Mouse (Mus musculus) brain, embryonic 14.5 days (tissue): ENCODE results near the gene D7Ertd443e. TPM values are rescaled to one million over a fixed set of nuclear protein-coding genes. Genes with fewer than 3 reads are reported as not detected.
A peak's percentile ranks its signal among the peaks of the same experiment; 100 is the strongest.

Experiments
- DNase-seq: peaks from one replicate; pipeline ENCODE4 v3.0.0-alpha.2; 2011; ENCODE audit warnings: low read depth
- CTCF ChIP-seq: fragments of 200-500 bp; IDR thresholded peaks from 2 replicates; pipeline ENCODE4 v1.5.1; 2012; ENCODE audit warnings: inconsistent platforms, mild to moderate bottlenecking, moderate library complexity, borderline replicate concordance; ENCODE audit not compliant: insufficient read depth, insufficient read length; ENCODE audit errors: extremely low read depth
- POLR2A ChIP-seq: fragments of 200-500 bp; IDR thresholded peaks from 2 replicates; pipeline ENCODE4 v1.6.1; 2012; ENCODE audit warnings: mild to moderate bottlenecking, inconsistent platforms, borderline replicate concordance; ENCODE audit not compliant: poor library complexity, insufficient read depth, insufficient read length, severe bottlenecking; ENCODE audit errors: extremely low read depth
- polyA plus RNA-seq: library from polyadenylated mRNA; depleted of rRNA; stranded (reverse); fragments of >200 nt; gene quantifications from 2 replicates; pipeline ENCODE4 v1.2.3, GENCODE M21; 2012; rRNA removed

D7Ertd443e gene
- polyA plus RNA-seq, 1 experiment, result 0.36 TPM

DNA sequence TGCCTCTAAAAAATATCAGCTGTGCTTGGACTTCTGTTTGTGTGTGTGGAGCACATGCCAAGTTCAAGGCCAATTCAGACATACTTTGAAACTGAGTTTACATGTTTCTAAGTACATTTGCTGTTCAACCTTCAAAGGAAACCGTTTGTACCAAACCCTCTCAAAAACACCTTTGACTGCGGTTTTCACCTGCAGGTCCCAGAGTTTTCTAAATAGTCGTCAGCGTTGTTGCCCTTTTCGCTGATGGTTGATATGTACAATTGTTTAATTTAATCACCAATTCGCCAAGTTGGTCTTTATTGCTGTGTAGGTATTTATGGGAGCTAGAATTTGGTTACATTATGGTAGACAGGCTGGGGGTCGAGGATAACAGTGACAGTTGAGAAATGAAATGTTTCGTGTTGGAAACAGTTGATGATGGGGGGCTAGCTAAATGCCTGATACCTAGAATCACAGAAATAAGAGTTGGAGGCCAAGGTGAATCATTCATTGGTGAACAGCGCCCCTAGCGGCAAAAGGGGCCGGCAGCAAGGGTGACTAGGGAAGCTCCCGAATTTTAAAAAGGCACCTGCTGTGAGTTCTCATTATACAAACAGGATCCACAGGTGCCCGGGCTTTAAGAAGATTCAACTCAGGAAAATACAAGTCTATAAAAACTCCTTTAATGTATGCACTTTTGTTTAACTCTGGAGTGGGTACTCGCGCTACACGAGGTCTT, 161.9 kb downstream of the D7Ertd443e start:
- TF ChIP-seq CTCF (peak; percentile 93), POLR2A (no peak)

More for the DNA sequence above, 161.9 kb downstream of the D7Ertd443e start:
- peak; percentile 84 for DNase-seq

Other genes with a start within 250 kb of the D7Ertd443e start
- gene Adam12, start 153.5 kb downstream of the D7Ertd443e start, polyA plus RNA-seq, result 3.5 and 6.3 TPM in 2 replicates